ENCODE assay signal across 9 mouse cellular contexts in the genomic region with DNA sequence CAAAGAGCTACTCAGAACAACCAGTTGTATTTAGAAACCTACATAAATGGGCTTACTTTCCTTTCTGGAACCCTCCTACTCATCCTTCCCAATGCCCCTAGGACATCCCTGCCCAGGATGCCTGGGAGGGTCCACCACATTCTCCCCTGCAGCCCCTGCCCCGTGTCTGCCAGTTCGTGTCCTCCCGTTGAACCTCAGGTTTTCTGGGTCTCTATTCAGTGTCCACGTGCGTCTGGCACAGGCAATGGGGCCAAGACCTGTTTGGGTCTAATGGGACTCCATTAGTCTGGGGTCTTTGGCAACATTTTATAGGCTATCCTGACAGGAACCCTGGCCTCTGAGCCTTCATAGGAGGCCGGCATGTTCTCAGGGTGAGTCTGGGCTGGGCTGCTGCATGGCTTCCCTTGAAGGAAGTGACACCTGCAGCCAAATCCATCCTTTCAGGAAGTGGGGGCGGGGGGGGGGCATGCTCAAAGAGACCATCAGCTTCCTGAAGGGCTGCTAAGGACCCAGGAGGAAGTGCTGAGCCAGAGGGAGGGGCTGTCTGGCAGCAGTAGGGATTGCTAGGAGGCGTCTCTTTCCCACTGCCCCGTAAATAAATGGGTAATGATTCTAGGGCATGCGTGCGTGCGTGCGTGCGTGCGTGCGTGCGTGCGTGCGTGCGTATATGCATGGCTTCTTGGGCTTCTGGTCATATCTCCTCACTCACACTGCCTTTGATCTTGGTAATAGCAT.
DNase-seq lines count a peak whose midpoint lies in the region; ATAC-seq and TF ChIP-seq lines count a peak whose summit lies in the region.
"Had no signal": no experiment of that assay in that cellular context is flagged by ENCODE, and none has a peak within 500 bp of the region (broad histone marks: within the 10 kb centered on the region; RNA-seq: fewer than 3 reads in every experiment).

No protein-coding gene starts in this region.

- no peak overlapping the region for H3K9ac ChIP-seq in liver, postnatal 0 days (replicated peaks)
- no peak overlapping the region for H3K9ac ChIP-seq in liver, embryonic 12.5 days
- H3K9ac ChIP-seq in heart, postnatal 0 days (replicated peaks; ENCODE audit: low read depth, low read length): no peak overlapping the region
- no peak overlapping the region; the same call in 1 of the 2 replicates for H3K9ac ChIP-seq in limb, embryonic 11.5 days (ENCODE audit: low read length)
- H3K9ac ChIP-seq in stomach, embryonic 16.5 days (ENCODE audit: low read length): no peak overlapping the region

- no peaks in the 10 kb centered on the region for H3K36me3 ChIP-seq in liver, postnatal 0 days (replicated peaks; ENCODE audit: insufficient read depth, low read length)
- no peaks in the 10 kb centered on the region for H3K36me3 ChIP-seq in liver, embryonic 12.5 days
- H3K36me3 ChIP-seq in heart, postnatal 0 days (replicated peaks; ENCODE audit: control insufficient read depth, insufficient read depth, low read length): no peaks in the 10 kb centered on the region
- H3K36me3 ChIP-seq in limb, embryonic 11.5 days (ENCODE audit: control insufficient read depth, insufficient read depth, low read length): no peaks in the 10 kb centered on the region
- no peaks in the 10 kb centered on the region for H3K36me3 ChIP-seq in stomach, embryonic 16.5 days (ENCODE audit: control insufficient read depth, insufficient read depth, low read length)

- no peaks in the 10 kb centered on the region for H3K4me1 ChIP-seq in liver, postnatal 0 days (ENCODE audit: insufficient read depth)
- peaks cover 5% of the 10 kb centered on the region; the same call in 1 of the 2 replicates for H3K4me1 ChIP-seq in liver, embryonic 12.5 days
- H3K4me1 ChIP-seq in heart, postnatal 0 days (ENCODE audit: control insufficient read depth, insufficient read depth): peaks cover 40% of the 10 kb centered on the region
- H3K4me1 ChIP-seq in limb, embryonic 11.5 days (ENCODE audit: control insufficient read depth, insufficient read depth, low read length): peaks cover 55% of the 10 kb centered on the region
- H3K4me1 ChIP-seq in stomach, embryonic 16.5 days (ENCODE audit: control insufficient read depth, insufficient read depth, low read length): peaks cover 42% of the 10 kb centered on the region

- H3K4me2 ChIP-seq in liver, postnatal 0 days (ENCODE audit: low read depth, low read length): no peak overlapping the region
- H3K4me2 ChIP-seq in liver, embryonic 12.5 days: no peak overlapping the region
- H3K4me2 ChIP-seq in heart, postnatal 0 days (ENCODE audit: low read depth, low read length): no peak overlapping the region
- no peak overlapping the region for H3K4me2 ChIP-seq in limb, embryonic 11.5 days (ENCODE audit: low read depth, severe bottlenecking)
- H3K4me2 ChIP-seq in stomach, embryonic 16.5 days (ENCODE audit: low read depth, low read length): no peak overlapping the region

- no peak for TF ChIP-seq CTCF in liver, postnatal 0 days (IDR thresholded peaks at IDR 0.05; ENCODE audit: low read depth)
- TF ChIP-seq CTCF in heart, postnatal 0 days (IDR thresholded peaks at IDR 0.05; ENCODE audit: low read depth): no peak

- no peaks in the 10 kb centered on the region for H3K9me3 ChIP-seq in liver, postnatal 0 days (ENCODE audit: low read length)
- H3K9me3 ChIP-seq in liver, embryonic 12.5 days (replicated peaks): no peaks in the 10 kb centered on the region
- H3K9me3 ChIP-seq in heart, postnatal 0 days (replicated peaks; ENCODE audit: control insufficient read depth, low read length): no peaks in the 10 kb centered on the region
- no peaks in the 10 kb centered on the region for H3K9me3 ChIP-seq in limb, embryonic 11.5 days (ENCODE audit: control insufficient read depth, low read length)
- H3K9me3 ChIP-seq in stomach, embryonic 16.5 days (replicated peaks; ENCODE audit: control insufficient read depth, low read length): no peaks in the 10 kb centered on the region

- peak; percentile 21; the same call in 1 of the 2 replicates for ATAC-seq in liver, postnatal 0 days
- ATAC-seq in liver, embryonic 12.5 days: no peak
- peak; percentile 14; the same call in 1 of the 2 replicates for ATAC-seq in heart, postnatal 0 days (ENCODE audit: insufficient read depth, low read depth)
- ATAC-seq in limb, embryonic 11.5 days (ENCODE audit: insufficient number of reproducible peaks, low FRiP score, low TSS enrichment, low read depth): no peak
- ATAC-seq in stomach, embryonic 16.5 days (ENCODE audit: insufficient read depth, low FRiP score): no peak
- ATAC-seq in frontal cortex, adult (ENCODE audit: low TSS enrichment): no peak
- ATAC-seq: midbrain, embryonic 16.5 days had no signal

- DNase-seq in liver, postnatal 0 days: no peak
- no peak for DNase-seq in heart, postnatal 0 days (ENCODE audit: low spot score)
- DNase-seq in limb, embryonic 11.5 days (ENCODE audit: low spot score): no peak
- no peak for DNase-seq in frontal cortex, adult 2 months (ENCODE audit: extremely low spot score in 1 of 2, low spot score in 1 of 2)
- no peak for DNase-seq in spleen, postnatal 10 days (ENCODE audit: low spot score in 2 of 2)

- 0 out of 2 replicates have a peak, but pooled peaks cover 2% of the 10 kb centered on the region for H3K27me3 ChIP-seq in liver, postnatal 0 days (ENCODE audit: insufficient read depth, low read length)
- peaks cover 58% of the 10 kb centered on the region for H3K27me3 ChIP-seq in liver, embryonic 12.5 days (replicated peaks)
- peaks cover 3% of the 10 kb centered on the region; the same call in 1 of the 2 replicates for H3K27me3 ChIP-seq in heart, postnatal 0 days (ENCODE audit: control insufficient read depth, insufficient read depth, low read length)
- H3K27me3 ChIP-seq in limb, embryonic 11.5 days (ENCODE audit: control insufficient read depth, insufficient read depth, low read length): no peaks in the 10 kb centered on the region
- H3K27me3 ChIP-seq in stomach, embryonic 16.5 days (ENCODE audit: control insufficient read depth, insufficient read depth, low read length): no peaks in the 10 kb centered on the region

- H3K4me3 ChIP-seq in liver, postnatal 0 days (ENCODE audit: low read depth, low read length): no peak overlapping the region
- no peak overlapping the region for H3K4me3 ChIP-seq in liver, embryonic 12.5 days
- H3K4me3 ChIP-seq in heart, postnatal 0 days (ENCODE audit: low read depth, low read length): no peak overlapping the region
- no peak overlapping the region for H3K4me3 ChIP-seq in limb, embryonic 11.5 days (ENCODE audit: low read depth, low read length)
- no peak overlapping the region for H3K4me3 ChIP-seq in stomach, embryonic 16.5 days (replicated peaks; ENCODE audit: low read length)

- H3K27ac ChIP-seq in liver, postnatal 0 days (ENCODE audit: low read depth): 0 out of 2 replicates have a peak overlapping the region, but pooled peaks have one; percentile 55
- no peak overlapping the region for H3K27ac ChIP-seq in liver, embryonic 12.5 days
- peak overlapping the region; percentile 61 for H3K27ac ChIP-seq in heart, postnatal 0 days (ENCODE audit: low read depth)
- H3K27ac ChIP-seq in limb, embryonic 11.5 days (replicated peaks; ENCODE audit: low read depth, low read length): peak overlapping the region; percentile 96
- H3K27ac ChIP-seq in stomach, embryonic 16.5 days (ENCODE audit: low read length): peak overlapping the region; percentile 90; the same call in 1 of the 2 replicates

- WGBS in liver, postnatal 0 days (ENCODE audit: insufficient replicate concordance): 50% methylated on average over 20 of the region's 20 CpGs
- WGBS in liver, embryonic 12.5 days (ENCODE audit: insufficient replicate concordance): 67% methylated on average over 20 of the region's 20 CpGs
- 73% methylated on average over 20 of the region's 20 CpGs for WGBS in heart, postnatal 0 days
- 66% methylated on average over 20 of the region's 20 CpGs for WGBS in limb, embryonic 11.5 days
- 83% methylated on average over 20 of the region's 20 CpGs for WGBS in stomach, embryonic 16.5 days

- no peak for TF ChIP-seq EP300 in liver, postnatal 0 days (IDR thresholded peaks at IDR 0.05; ENCODE audit: low read depth)
- TF ChIP-seq EP300 in heart, postnatal 0 days (IDR thresholded peaks at IDR 0.05; ENCODE audit: low read depth): peak; percentile 79

Comparison
In these comparisons a context has a peak if more than half of its experiments do, and no peak if none do; other contexts are left out.
1. ATAC-seq: peak in liver, postnatal 0 days (single experiment) and heart, postnatal 0 days (single experiment); none in liver, embryonic 12.5 days (single experiment), limb, embryonic 11.5 days (single experiment), stomach, embryonic 16.5 days (single experiment) and frontal cortex, adult (single experiment).